Mouse (Mus musculus): ENCODE measurements around the gene Hoxd3. TPM values are rescaled to one million over a fixed set of nuclear protein-coding genes. Genes with fewer than 3 reads are reported as not detected.

Hoxd3 gene
- polyA plus RNA-seq, 1 experiment from 2014 or later: 0.55 TPM

- ATAC-seq (ENCODE audit: insufficient number of reproducible peaks, low FRiP score, low TSS enrichment, low read depth): no peak
- Histone ChIP-seq H3K27me3 (peaks cover 85% of the 10 kb centered on the region), H3K4me2 (peak overlapping the region; percentile 94; the same call in 1 of the 2 replicates), H3K36me3 (no peaks in the 10 kb centered on the region), H3K4me1 (peaks cover 21% of the 10 kb centered on the region), H3K9me3 (no peaks in the 10 kb centered on the region), H3K4me3 (peak overlapping the region; percentile 47; the same call in 1 of the 2 replicates), H3K27ac (no peak overlapping the region), H3K9ac (no peak overlapping the region)
- 4% methylated on average over 13 of the region's 13 CpGs for WGBS
Observed at GRCm38 (mm10) chr2:74761941-74762340, 50.2 kb downstream of the Hoxd3 start.

- WGBS: under 1% methylated on average over 59 of the region's 61 CpGs
- no peak within 1 kb of the TSS for H3K9ac ChIP-seq
- H3K27me3 ChIP-seq: peaks cover 84% of the 10 kb centered on the region
- peaks cover 21% of the 10 kb centered on the region for H3K4me1 ChIP-seq
- ATAC-seq (ENCODE audit: insufficient number of reproducible peaks, low FRiP score, low TSS enrichment, low read depth): no peak
- peak within 1 kb of the TSS; percentile 47 for H3K4me3 ChIP-seq
- no peaks in the 10 kb centered on the region for H3K36me3 ChIP-seq
- peak within 1 kb of the TSS; percentile 94 for H3K4me2 ChIP-seq
- no peak within 1 kb of the TSS for H3K27ac ChIP-seq
- H3K9me3 ChIP-seq: no peaks in the 10 kb centered on the region
Observed at GRCm38 (mm10) chr2:74762522-74763244, 51.0 kb downstream of the Hoxd3 start, which contains the start of gene Hoxd1. Gene Hoxd1 (plus strand): TSS chr2:74762980.

- no peak overlapping the region for H3K9ac ChIP-seq
- H3K4me1 ChIP-seq: peaks cover 21% of the 10 kb centered on the region
- ATAC-seq (ENCODE audit: insufficient number of reproducible peaks, low FRiP score, low TSS enrichment, low read depth): no peak
- peaks cover 80% of the 10 kb centered on the region for H3K27me3 ChIP-seq
- H3K27ac ChIP-seq: no peak overlapping the region
- peak overlapping the region; percentile 47 for H3K4me3 ChIP-seq
- H3K4me2 ChIP-seq: peak overlapping the region; percentile 94
- WGBS: 1% methylated on average over 44 of the region's 53 CpGs
- H3K9me3 ChIP-seq: no peaks in the 10 kb centered on the region
- no peaks in the 10 kb centered on the region for H3K36me3 ChIP-seq
Observed at GRCm38 (mm10) chr2:74763245-74763735, 51.6 kb downstream of the Hoxd3 start.

GRCm38 (mm10) chr2:74763976-74764375 is 52.2 kb downstream of the Hoxd3 start:
- Histone ChIP-seq H3K27me3 (peaks cover 82% of the 10 kb centered on the region), H3K9me3 (no peaks in the 10 kb centered on the region), H3K4me3 (0 out of 2 replicates have a peak overlapping the region, but pooled peaks have one; percentile 47), H3K4me1 (peaks cover 21% of the 10 kb centered on the region), H3K4me2 (no peak overlapping the region), H3K27ac (no peak overlapping the region), H3K9ac (no peak overlapping the region), H3K36me3 (no peaks in the 10 kb centered on the region)
- WGBS: 34% methylated on average over 10 of the region's 10 CpGs
- no peak for ATAC-seq (ENCODE audit: insufficient number of reproducible peaks, low FRiP score, low TSS enrichment, low read depth)

- Histone ChIP-seq H3K27me3 (no peaks in the 10 kb centered on the region), H3K4me1 (peaks cover 2% of the 10 kb centered on the region; the same call in 1 of the 2 replicates), H3K4me2 (no peak overlapping the region), H3K9ac (no peak overlapping the region), H3K4me3 (no peak overlapping the region), H3K9me3 (no peaks in the 10 kb centered on the region), H3K27ac (no peak overlapping the region), H3K36me3 (no peaks in the 10 kb centered on the region)
- 76% methylated on average over 2 of the region's 2 CpGs for WGBS
- ATAC-seq (ENCODE audit: insufficient number of reproducible peaks, low FRiP score, low TSS enrichment, low read depth): no peak
Observed at GRCm38 (mm10) chr2:74774359-74774758, 62.6 kb downstream of the Hoxd3 start.

GRCm38 (mm10) chr2:74777536-74778275 is 66.0 kb downstream of the Hoxd3 start:
- Histone ChIP-seq H3K4me2 (no peak overlapping the region), H3K36me3 (no peaks in the 10 kb centered on the region), H3K4me3 (no peak overlapping the region), H3K9ac (no peak overlapping the region), H3K9me3 (no peaks in the 10 kb centered on the region), H3K27ac (no peak overlapping the region), H3K27me3 (no peaks in the 10 kb centered on the region), H3K4me1 (peaks cover 2% of the 10 kb centered on the region; the same call in 1 of the 2 replicates)
- 72% methylated on average over 13 of the region's 13 CpGs for WGBS
- ATAC-seq (ENCODE audit: insufficient number of reproducible peaks, low FRiP score, low TSS enrichment, low read depth): no peak

GRCm38 (mm10) chr2:74781386-74781785 is 69.7 kb downstream of the Hoxd3 start:
- no peaks in the 10 kb centered on the region for H3K36me3 ChIP-seq
- no peak overlapping the region for H3K4me2 ChIP-seq
- H3K4me1 ChIP-seq: peaks cover 2% of the 10 kb centered on the region; the same call in 1 of the 2 replicates
- no peak for ATAC-seq (ENCODE audit: insufficient number of reproducible peaks, low FRiP score, low TSS enrichment, low read depth)
- no peak overlapping the region for H3K4me3 ChIP-seq
- no peak overlapping the region for H3K9ac ChIP-seq
- H3K27ac ChIP-seq: no peak overlapping the region
- H3K27me3 ChIP-seq: no peaks in the 10 kb centered on the region
- no peaks in the 10 kb centered on the region for H3K9me3 ChIP-seq
- 56% methylated on average over 5 of the region's 5 CpGs for WGBS

GRCm38 (mm10) chr2:74795531-74795930 is 83.8 kb downstream of the Hoxd3 start:
- no peak overlapping the region for H3K4me3 ChIP-seq
- no peaks in the 10 kb centered on the region for H3K27me3 ChIP-seq
- WGBS: 29% methylated on average over 7 of the region's 7 CpGs
- H3K4me2 ChIP-seq: no peak overlapping the region
- H3K4me1 ChIP-seq: peaks cover 5% of the 10 kb centered on the region
- H3K9me3 ChIP-seq: no peaks in the 10 kb centered on the region
- H3K9ac ChIP-seq: no peak overlapping the region
- no peaks in the 10 kb centered on the region for H3K36me3 ChIP-seq
- no peak overlapping the region for H3K27ac ChIP-seq
- no peak for ATAC-seq (ENCODE audit: insufficient number of reproducible peaks, low FRiP score, low TSS enrichment, low read depth)

MicroRNAs encoded within 50 kb of the gene (microRNA counts, 519-probe panel; counts per million panel counts)
- microRNA mmu-miR-10b: 2,959 counts per million, percentile 67 among the panel's probes with 10 or more counts

Small RNAs within 50 kb of the gene (microRNA-seq; reads per million reads assigned to microRNA genes)
- gene Gm44463 (not detected), gene Mir10b (8,591 reads per million, percentile 94 among the genes with 10 or more reads in this experiment)

Other genes starting within 250 kb of the Hoxd3 start
- gene Lnpk, start 132.5 kb upstream of the Hoxd3 start, polyA plus RNA-seq (2015; fragmentation: Nextera tagmentation; extraction: Ambion mirVana): 31.5 and 31.9 TPM in 2 replicates
- gene Evx2, start 52.4 kb upstream of the Hoxd3 start, polyA plus RNA-seq (2015; fragmentation: Nextera tagmentation; extraction: Ambion mirVana): 0.96 and 1.4 TPM in 2 replicates
- 20.8 and 32.3 TPM in 2 replicates for gene Hoxd13, start 43.6 kb upstream of the Hoxd3 start, polyA plus RNA-seq (2015; fragmentation: Nextera tagmentation; extraction: Ambion mirVana)
- 27.0 and 30.6 TPM in 2 replicates for gene Hoxd12, start 36.9 kb upstream of the Hoxd3 start, polyA plus RNA-seq (2015; fragmentation: Nextera tagmentation; extraction: Ambion mirVana)
- gene Hoxd11, start 32.4 kb upstream of the Hoxd3 start, polyA plus RNA-seq (2015; fragmentation: Nextera tagmentation; extraction: Ambion mirVana): 7.1 and 10.3 TPM in 2 replicates
- gene Hoxd10, start 20.0 kb upstream of the Hoxd3 start, polyA plus RNA-seq (2015; fragmentation: Nextera tagmentation; extraction: Ambion mirVana): 12.4 and 14.5 TPM in 2 replicates
- gene Hoxd9, start 14.2 kb upstream of the Hoxd3 start, polyA plus RNA-seq (2015; fragmentation: Nextera tagmentation; extraction: Ambion mirVana): 7.1 TPM in 2 replicates
- gene Hoxd8, start 7.3 kb upstream of the Hoxd3 start, polyA plus RNA-seq (2015; fragmentation: Nextera tagmentation; extraction: Ambion mirVana): 5.9 and 7.3 TPM in 2 replicates
- gene Hoxd4, start within 50 bp of the Hoxd3 start, polyA plus RNA-seq (2015; fragmentation: Nextera tagmentation; extraction: Ambion mirVana): 0.29 and 0.66 TPM in 2 replicates
- 0.08 and 0.11 TPM in 2 replicates for gene Gm28230, start 14.8 kb downstream of the Hoxd3 start, polyA plus RNA-seq (2015; fragmentation: Nextera tagmentation; extraction: Ambion mirVana)
- 0.26 and 0.42 TPM in 2 replicates for gene Hoxd1, start 51.1 kb downstream of the Hoxd3 start, polyA plus RNA-seq (2015; fragmentation: Nextera tagmentation; extraction: Ambion mirVana)
- gene Mtx2, start 113.9 kb downstream of the Hoxd3 start, polyA plus RNA-seq (2015; fragmentation: Nextera tagmentation; extraction: Ambion mirVana): 94.6 and 94.7 TPM in 2 replicates

All from limb, embryonic 15.5 days (tissue).